Mouse (Mus musculus) bone marrow, adult 2 months (tissue): ENCODE measurements at regions not wholly inside any gene's neighbourhood (a gene's known extent, or its start where the extent isn't known, plus 50 kb on each side); places are given as distances from the start of the nearest gene placed in this dataset.

ENCODE experiments used
- CTCF ChIP-seq: fragments of 200-500 bp; IDR thresholded peaks from 2 replicates; pipeline ENCODE4 v1.5.1; 2011; ENCODE audit warnings: low read length, control low read depth; ENCODE audit not compliant: control insufficient read depth, insufficient read depth
- POLR2A ChIP-seq: fragments of 200-500 bp; IDR thresholded peaks from 2 replicates; pipeline ENCODE4 v1.6.1; 2011; ENCODE audit warnings: low read depth, mild to moderate bottlenecking, control low read depth, low read length, borderline replicate concordance; ENCODE audit not compliant: control insufficient read depth

- TF ChIP-seq CTCF (no peak), POLR2A (no peak)
Measured at GRCm38 (mm10) chr2:115511612-115512525, 69.6 kb upstream of the BC052040 start.
